Mouse (Mus musculus) stomach, postnatal 0 days (tissue): ENCODE data around the gene Ctdspl. TPM values are rescaled to one million over a fixed set of nuclear protein-coding genes. Genes with fewer than 3 reads are reported as not detected.

Experiments
- ATAC-seq: fragments of 200-750 bp; cut with Nextera tagmentation; 2 replicates; pipeline ENCODE4 v1.8.0; 2017; ENCODE audit not compliant: low FRiP score, low TSS enrichment
- DNase-seq: peaks from one replicate; pipeline ENCODE4 v3.0.0-alpha.2; 2016; ENCODE audit warnings: low spot score
- H3K27ac ChIP-seq: fragments of 300-500 bp; sonication (generic); replicated peaks from 2 replicates; pipeline ENCODE4 v1.5.1; 2014; ENCODE audit warnings: mild to moderate bottlenecking, control low read depth
- H3K27me3 ChIP-seq: fragments of 300-500 bp; sonication (generic); 2 replicates; pipeline ENCODE4 v1.6.1; 2014; ENCODE audit warnings: low read length; ENCODE audit not compliant: control insufficient read depth, insufficient read depth
- H3K36me3 ChIP-seq: fragments of 300-500 bp; sonication (generic); 2 replicates; pipeline ENCODE4 v1.6.1; 2014; ENCODE audit warnings: low read length, mixed read lengths; ENCODE audit not compliant: control insufficient read depth, insufficient read depth
- H3K4me1 ChIP-seq: fragments of 300-500 bp; sonication (generic); replicated peaks from 2 replicates; pipeline ENCODE4 v1.6.1; 2014; ENCODE audit warnings: antibody characterized with exemption; ENCODE audit not compliant: control insufficient read depth, insufficient read depth
- H3K4me2 ChIP-seq: fragments of 300-500 bp; sonication (generic); replicated peaks from 2 replicates; pipeline ENCODE4 v1.6.1; 2014; ENCODE audit warnings: low read depth, mild to moderate bottlenecking, control low read depth, moderate library complexity
- H3K4me3 ChIP-seq: fragments of 300-500 bp; sonication (generic); 2 replicates; pipeline ENCODE4 v1.5.1; 2014; ENCODE audit warnings: low read depth, low read length, control low read depth
- H3K9ac ChIP-seq: fragments of 300-500 bp; sonication (generic); 2 replicates; pipeline ENCODE4 v1.6.1; 2014; ENCODE audit warnings: mild to moderate bottlenecking, low read length, control low read depth, mixed read lengths
- H3K9me3 ChIP-seq: fragments of 300-500 bp; sonication (generic); 2 replicates; pipeline ENCODE4 v1.6.1; 2016; ENCODE audit warnings: low read length; ENCODE audit not compliant: control insufficient read depth
- CTCF ChIP-seq: IDR thresholded peaks from 2 replicates; pipeline ENCODE4 v1.5.1; 2016; ENCODE audit warnings: antibody characterized with exemption, low read depth, mild to moderate bottlenecking, moderate library complexity
- EP300 ChIP-seq: optimal IDR thresholded peaks from 2 replicates; pipeline ENCODE3; 2016; ENCODE audit warnings: antibody characterized with exemption
- WGBS: fragments of 180-500 bp; shearing (Covaris S2); extraction: QIAGEN DNeasy Blood & Tissue Kit; methylation state at CpG from one replicate; pipeline ENCODE4 v1.1.7; 2014; 5-methylcytosine and 5-hydroxymethylcytosine counted together
- polyA plus RNA-seq: library from polyadenylated mRNA; unstranded; fragments of >200 nt; fragmentation: Nextera tagmentation; extraction: Ambion mirVana; gene quantifications from 2 replicates; pipeline ENCODE4 v1.2.1, GENCODE M21; 2015

The Ctdspl gene
- polyA plus RNA-seq, 1 experiment from 2014 or later = 7.4 TPM

- no peaks in the 10 kb centered on the region for H3K9me3 ChIP-seq
- ATAC-seq (no peak), DNase-seq (no peak)
- no peak overlapping the region for H3K27ac ChIP-seq
- no peak overlapping the region for H3K9ac ChIP-seq
- H3K4me3 ChIP-seq = no peak overlapping the region
- 52% methylated on average over 11 of the region's 11 CpGs for WGBS
- H3K36me3 ChIP-seq = no peaks in the 10 kb centered on the region
- H3K27me3 ChIP-seq = no peaks in the 10 kb centered on the region
- no peak overlapping the region for H3K4me2 ChIP-seq
- H3K4me1 ChIP-seq = no peaks in the 10 kb centered on the region; the same call in 1 of the 2 replicates
- TF ChIP-seq EP300 (no peak), CTCF (no peak)
Measured at GRCm38 (mm10) chr9:118986286-118986685, 60.0 kb downstream of the Ctdspl start.

- Histone ChIP-seq H3K4me2 (no peak overlapping the region), H3K36me3 (no peaks in the 10 kb centered on the region), H3K4me1 (no peaks in the 10 kb centered on the region; the same call in 1 of the 2 replicates), H3K9ac (no peak overlapping the region), H3K9me3 (no peaks in the 10 kb centered on the region), H3K4me3 (no peak overlapping the region), H3K27me3 (no peaks in the 10 kb centered on the region), H3K27ac (no peak overlapping the region)
- 76% methylated on average over 11 of the region's 11 CpGs for WGBS
- DNase-seq = no peak
- TF ChIP-seq EP300 = no peak
- no peak for TF ChIP-seq CTCF
- no peak for ATAC-seq
Measured at GRCm38 (mm10) chr9:118988787-118989580, 62.7 kb downstream of the Ctdspl start.

GRCm38 (mm10) chr9:118990490-118990889, 64.2 kb downstream of the Ctdspl start:
- Histone ChIP-seq H3K27ac (no peak overlapping the region), H3K4me3 (no peak overlapping the region), H3K9me3 (no peaks in the 10 kb centered on the region), H3K4me2 (no peak overlapping the region), H3K9ac (no peak overlapping the region), H3K36me3 (no peaks in the 10 kb centered on the region), H3K27me3 (no peaks in the 10 kb centered on the region), H3K4me1 (no peaks in the 10 kb centered on the region; the same call in 1 of the 2 replicates)
- DNase-seq (no peak), ATAC-seq (no peak)
- 80% methylated on average over 7 of the region's 7 CpGs for WGBS
- TF ChIP-seq EP300 = no peak
- no peak for TF ChIP-seq CTCF

GRCm38 (mm10) chr9:118991750-118992585, 65.7 kb downstream of the Ctdspl start:
- 77% methylated on average over 21 of the region's 21 CpGs for WGBS
- no peak for DNase-seq
- no peak overlapping the region for H3K4me3 ChIP-seq
- H3K9me3 ChIP-seq = no peaks in the 10 kb centered on the region
- no peak overlapping the region for H3K4me2 ChIP-seq
- no peaks in the 10 kb centered on the region for H3K36me3 ChIP-seq
- no peak overlapping the region for H3K27ac ChIP-seq
- no peak overlapping the region for H3K9ac ChIP-seq
- no peaks in the 10 kb centered on the region for H3K27me3 ChIP-seq
- H3K4me1 ChIP-seq = no peaks in the 10 kb centered on the region; the same call in 1 of the 2 replicates
- ATAC-seq = no peak
- TF ChIP-seq CTCF = no peak

GRCm38 (mm10) chr9:118992586-118992955, 66.3 kb downstream of the Ctdspl start:
- WGBS = 84% methylated on average over 5 of the region's 5 CpGs
- TF ChIP-seq CTCF (no peak), EP300 (no peak)

More at GRCm38 (mm10) chr9:118992586-118992955, 66.3 kb downstream of the Ctdspl start:
- Histone ChIP-seq H3K4me2 (no peak overlapping the region), H3K9me3 (no peaks in the 10 kb centered on the region), H3K36me3 (no peaks in the 10 kb centered on the region), H3K27ac (no peak overlapping the region), H3K9ac (no peak overlapping the region), H3K4me1 (no peaks in the 10 kb centered on the region; the same call in 1 of the 2 replicates), H3K4me3 (no peak overlapping the region), H3K27me3 (no peaks in the 10 kb centered on the region)
- no peak for DNase-seq
- no peak for ATAC-seq
